Mouse (Mus musculus): ENCODE measurements at regions not wholly inside any gene's neighbourhood (a gene's known extent, or its start where the extent isn't known, plus 50 kb on each side); places are given as distances from the start of the nearest gene placed in this dataset.

DNA sequence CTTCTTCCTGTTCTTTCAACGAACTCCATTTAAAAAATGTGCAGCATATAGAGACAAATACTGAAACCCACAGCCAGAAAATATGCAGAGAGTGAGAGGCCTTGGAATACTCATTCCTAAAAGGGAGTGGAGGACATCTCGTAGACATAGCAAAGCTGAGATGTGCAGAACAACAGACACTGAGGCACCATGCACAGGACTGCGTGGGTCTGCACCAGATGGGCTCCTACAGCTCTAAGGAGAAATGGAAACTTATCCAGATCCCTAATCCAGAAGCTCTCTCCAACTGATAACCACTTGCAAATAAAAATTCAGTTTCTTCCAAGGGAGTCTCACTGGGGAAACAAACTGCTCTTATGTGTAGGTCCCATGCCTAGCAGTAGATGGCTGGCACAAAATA is 101.6 kb downstream of the Slc25a24 start:
- WGBS: 81% methylated on average over 3 of the region's 3 CpGs
- Histone ChIP-seq H3K36me3 (ENCODE audit: control insufficient read depth, insufficient read depth, low read length) (no peaks in the 10 kb centered on the region), H3K4me3 (ENCODE audit: low read depth, low read length) (no peak overlapping the region), H3K27ac (ENCODE audit: low read depth) (no peak overlapping the region), H3K27me3 (replicated peaks; ENCODE audit: control insufficient read depth, insufficient read depth, low read length) (no peaks in the 10 kb centered on the region), H3K4me2 (ENCODE audit: low read length) (no peak overlapping the region), H3K9ac (ENCODE audit: low read length) (no peak overlapping the region), H3K4me1 (replicated peaks; ENCODE audit: control insufficient read depth, insufficient read depth, low read length) (no peaks in the 10 kb centered on the region), H3K9me3 (ENCODE audit: control insufficient read depth, low read length) (no peaks in the 10 kb centered on the region)
- ATAC-seq (replicated peaks; ENCODE audit: low FRiP score, low TSS enrichment, low read depth) (no peak), DNase-seq (ENCODE audit: low spot score) (no peak)

DNA sequence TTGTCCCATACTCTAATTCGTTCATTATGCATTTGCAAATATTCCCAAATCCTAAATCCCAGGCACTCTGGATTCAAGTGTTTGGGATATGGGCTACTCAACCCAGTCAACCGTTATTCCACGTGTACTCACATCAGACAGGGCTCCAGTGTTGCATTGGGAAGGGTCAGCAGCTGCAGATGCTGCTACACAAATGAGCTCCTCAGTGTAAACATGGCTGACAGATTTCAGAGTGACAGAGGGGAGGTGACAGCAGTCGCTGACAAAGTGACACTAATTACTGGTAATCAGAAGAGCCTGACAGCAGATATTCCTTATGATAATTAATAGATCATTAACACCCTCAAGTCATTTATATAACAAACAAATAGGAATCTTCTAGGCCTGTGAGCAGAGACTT is 106.2 kb upstream of the Vav3 start:
- Histone ChIP-seq H3K9ac (ENCODE audit: low read length) (no peak overlapping the region), H3K4me1 (replicated peaks; ENCODE audit: control insufficient read depth, insufficient read depth, low read length) (no peaks in the 10 kb centered on the region), H3K36me3 (ENCODE audit: control insufficient read depth, insufficient read depth, low read length) (no peaks in the 10 kb centered on the region), H3K4me2 (ENCODE audit: low read length) (no peak overlapping the region), H3K27ac (ENCODE audit: low read depth) (no peak overlapping the region), H3K4me3 (ENCODE audit: low read depth, low read length) (no peak overlapping the region), H3K9me3 (ENCODE audit: control insufficient read depth, low read length) (no peaks in the 10 kb centered on the region), H3K27me3 (replicated peaks; ENCODE audit: control insufficient read depth, insufficient read depth, low read length) (no peaks in the 10 kb centered on the region)
- no peak for DNase-seq (ENCODE audit: low spot score)
- no peak for ATAC-seq (replicated peaks; ENCODE audit: low FRiP score, low TSS enrichment, low read depth)
- WGBS: 63% methylated on average over 4 of the region's 4 CpGs

DNA sequence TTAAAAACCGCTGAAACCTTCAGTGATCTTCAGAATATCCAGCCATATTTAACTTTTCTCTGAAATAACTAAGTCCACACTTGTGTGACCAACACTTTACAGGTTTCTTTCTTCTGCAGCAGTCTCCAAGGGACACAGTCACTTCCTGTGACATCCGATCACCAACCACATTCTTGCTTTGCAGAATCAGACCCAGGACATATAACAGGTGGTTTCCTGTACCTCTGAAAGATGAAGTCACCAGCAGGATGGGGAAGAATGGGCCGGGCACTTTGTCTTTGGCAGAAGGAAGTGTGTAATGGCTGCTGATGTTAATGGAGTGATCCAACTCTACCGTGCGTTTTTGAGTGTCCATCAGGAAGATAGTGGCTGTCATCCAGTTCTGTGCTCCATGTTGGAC is 103.5 kb upstream of the Vav3 start:
- H3K9ac ChIP-seq (ENCODE audit: low read length): no peak overlapping the region
- WGBS: 79% methylated on average over 5 of the region's 5 CpGs

DNA sequence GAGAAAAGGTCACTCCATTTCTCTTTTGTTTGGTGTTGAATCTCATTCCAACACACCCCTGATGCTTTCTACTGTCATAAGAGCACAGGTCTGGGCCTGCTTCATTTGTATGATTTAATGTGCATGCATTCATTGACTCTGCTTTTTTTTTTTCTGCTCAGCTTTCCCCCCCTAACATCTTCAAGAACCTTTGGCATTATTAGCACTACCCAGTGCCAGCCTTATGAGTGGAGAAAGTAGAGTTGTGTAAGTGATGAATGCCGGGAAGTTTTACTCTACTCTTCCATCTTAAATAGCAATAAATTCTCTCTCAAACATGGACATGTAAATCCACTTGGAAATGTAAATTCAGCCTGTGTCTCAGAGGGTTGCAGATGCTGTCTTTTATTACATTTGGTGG is 97.0 kb upstream of the Vav3 start:
- H3K4me3 ChIP-seq (ENCODE audit: low read depth, low read length): no peak overlapping the region
- H3K9me3 ChIP-seq (ENCODE audit: control insufficient read depth, low read length): no peaks in the 10 kb centered on the region
- no peaks in the 10 kb centered on the region for H3K27me3 ChIP-seq (replicated peaks; ENCODE audit: control insufficient read depth, insufficient read depth, low read length)
- WGBS: 74% methylated on average over 1 of the region's 1 CpGs
- no peak overlapping the region for H3K9ac ChIP-seq (ENCODE audit: low read length)
- ATAC-seq (replicated peaks; ENCODE audit: low FRiP score, low TSS enrichment, low read depth) (no peak), DNase-seq (ENCODE audit: low spot score) (no peak)
- no peak overlapping the region for H3K27ac ChIP-seq (ENCODE audit: low read depth)
- no peak overlapping the region for H3K4me2 ChIP-seq (ENCODE audit: low read length)
- H3K36me3 ChIP-seq (ENCODE audit: control insufficient read depth, insufficient read depth, low read length): no peaks in the 10 kb centered on the region
- H3K4me1 ChIP-seq (replicated peaks; ENCODE audit: control insufficient read depth, insufficient read depth, low read length): no peaks in the 10 kb centered on the region

More for the DNA sequence above, 103.5 kb upstream of the Vav3 start:
- no peak for ATAC-seq (replicated peaks; ENCODE audit: low FRiP score, low TSS enrichment, low read depth)
- no peaks in the 10 kb centered on the region for H3K4me1 ChIP-seq (replicated peaks; ENCODE audit: control insufficient read depth, insufficient read depth, low read length)
- no peak overlapping the region for H3K4me3 ChIP-seq (ENCODE audit: low read depth, low read length)
- no peaks in the 10 kb centered on the region for H3K36me3 ChIP-seq (ENCODE audit: control insufficient read depth, insufficient read depth, low read length)
- no peaks in the 10 kb centered on the region for H3K9me3 ChIP-seq (ENCODE audit: control insufficient read depth, low read length)
- no peak for DNase-seq (ENCODE audit: low spot score)
- H3K27ac ChIP-seq (ENCODE audit: low read depth): no peak overlapping the region
- no peaks in the 10 kb centered on the region for H3K27me3 ChIP-seq (replicated peaks; ENCODE audit: control insufficient read depth, insufficient read depth, low read length)
- no peak overlapping the region for H3K4me2 ChIP-seq (ENCODE audit: low read length)

DNA sequence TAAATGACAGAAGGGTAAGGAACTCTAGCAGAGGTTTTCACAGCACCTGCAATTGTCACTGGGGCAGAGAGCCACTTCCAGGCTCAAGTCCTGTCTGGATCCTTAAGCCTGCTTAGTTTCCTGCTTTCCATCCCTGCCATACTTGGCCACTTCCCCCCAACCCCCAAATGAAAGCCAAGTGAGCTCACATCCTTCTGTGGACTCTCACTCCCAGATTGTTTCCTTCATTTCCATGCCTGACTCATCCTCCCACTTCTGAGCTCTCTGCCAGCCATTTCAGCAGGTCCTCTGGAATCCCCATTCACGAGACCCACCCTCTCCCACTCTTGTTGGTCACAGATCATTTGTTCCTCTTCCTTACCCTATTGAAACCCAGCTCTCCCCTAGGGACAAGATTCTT is 91.7 kb upstream of the Vav3 start:
- DNase-seq (ENCODE audit: low spot score) (no peak), ATAC-seq (replicated peaks; ENCODE audit: low FRiP score, low TSS enrichment, low read depth) (no peak)
- no peak overlapping the region for H3K4me3 ChIP-seq (ENCODE audit: low read depth, low read length)
- 55% methylated on average over 1 of the region's 1 CpGs for WGBS
- H3K4me1 ChIP-seq (replicated peaks; ENCODE audit: control insufficient read depth, insufficient read depth, low read length): no peaks in the 10 kb centered on the region
- H3K36me3 ChIP-seq (ENCODE audit: control insufficient read depth, insufficient read depth, low read length): no peaks in the 10 kb centered on the region
- H3K27me3 ChIP-seq (replicated peaks; ENCODE audit: control insufficient read depth, insufficient read depth, low read length): no peaks in the 10 kb centered on the region
- no peaks in the 10 kb centered on the region for H3K9me3 ChIP-seq (ENCODE audit: control insufficient read depth, low read length)
- H3K9ac ChIP-seq (ENCODE audit: low read length): no peak overlapping the region
- no peak overlapping the region for H3K27ac ChIP-seq (ENCODE audit: low read depth)
- no peak overlapping the region for H3K4me2 ChIP-seq (ENCODE audit: low read length)

DNA sequence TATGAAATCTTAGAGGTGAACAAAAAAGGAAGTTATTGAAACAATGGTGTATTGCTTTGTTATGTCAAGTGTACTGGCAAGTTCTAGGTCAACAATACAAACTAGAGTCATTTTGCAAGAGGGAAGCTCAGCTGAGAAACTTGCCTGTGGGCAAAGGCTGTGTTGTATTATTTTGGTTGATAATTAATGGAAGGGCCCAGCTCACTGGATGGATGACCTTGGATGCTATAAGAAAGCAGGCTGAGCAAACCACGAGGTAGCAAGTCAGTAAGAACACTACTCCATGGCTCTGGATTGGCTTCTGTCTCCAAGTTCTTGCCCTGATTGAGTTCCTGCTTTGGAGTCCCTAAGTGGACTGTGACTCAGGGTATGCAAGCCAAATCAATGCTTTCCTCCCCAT is 91.1 kb upstream of the Vav3 start:
- no peak overlapping the region for H3K27ac ChIP-seq (ENCODE audit: low read depth)
- no peak for DNase-seq (ENCODE audit: low spot score)

DNA sequence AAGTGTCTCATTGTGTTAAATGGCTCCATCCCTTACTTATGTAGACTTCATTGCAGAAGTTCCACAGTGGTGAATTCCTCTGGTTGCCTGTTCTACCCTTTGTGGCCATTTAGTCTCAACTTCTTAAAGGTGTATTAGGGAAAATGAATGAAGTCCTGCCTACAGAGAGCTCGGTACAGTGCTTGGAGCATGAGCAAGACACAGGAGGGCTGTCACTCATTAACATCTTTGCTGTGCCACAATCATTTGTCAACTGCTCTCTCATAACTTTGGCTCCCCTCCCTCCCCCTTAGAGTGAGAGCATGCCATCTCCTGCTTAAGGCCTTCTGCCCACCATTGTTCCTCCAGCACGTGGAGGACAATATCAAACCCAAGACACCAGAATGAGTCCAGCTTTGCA is 90.5 kb upstream of the Vav3 start:
- 80% methylated on average over 2 of the region's 2 CpGs for WGBS
- Histone ChIP-seq H3K4me2 (ENCODE audit: low read length) (no peak overlapping the region), H3K27ac (ENCODE audit: low read depth) (no peak overlapping the region), H3K9me3 (ENCODE audit: control insufficient read depth, low read length) (no peaks in the 10 kb centered on the region), H3K27me3 (replicated peaks; ENCODE audit: control insufficient read depth, insufficient read depth, low read length) (no peaks in the 10 kb centered on the region), H3K4me1 (replicated peaks; ENCODE audit: control insufficient read depth, insufficient read depth, low read length) (no peaks in the 10 kb centered on the region), H3K4me3 (ENCODE audit: low read depth, low read length) (no peak overlapping the region), H3K9ac (ENCODE audit: low read length) (no peak overlapping the region), H3K36me3 (ENCODE audit: control insufficient read depth, insufficient read depth, low read length) (no peaks in the 10 kb centered on the region)
- ATAC-seq (replicated peaks; ENCODE audit: low FRiP score, low TSS enrichment, low read depth): no peak
- DNase-seq (ENCODE audit: low spot score): no peak

More for the DNA sequence above, 91.1 kb upstream of the Vav3 start:
- no peaks in the 10 kb centered on the region for H3K9me3 ChIP-seq (ENCODE audit: control insufficient read depth, low read length)
- H3K4me1 ChIP-seq (replicated peaks; ENCODE audit: control insufficient read depth, insufficient read depth, low read length): no peaks in the 10 kb centered on the region
- no peak overlapping the region for H3K4me3 ChIP-seq (ENCODE audit: low read depth, low read length)
- H3K36me3 ChIP-seq (ENCODE audit: control insufficient read depth, insufficient read depth, low read length): no peaks in the 10 kb centered on the region
- ATAC-seq (replicated peaks; ENCODE audit: low FRiP score, low TSS enrichment, low read depth): no peak
- no peaks in the 10 kb centered on the region for H3K27me3 ChIP-seq (replicated peaks; ENCODE audit: control insufficient read depth, insufficient read depth, low read length)
- no peak overlapping the region for H3K4me2 ChIP-seq (ENCODE audit: low read length)
- H3K9ac ChIP-seq (ENCODE audit: low read length): no peak overlapping the region
- WGBS: 57% methylated on average over 1 of the region's 1 CpGs

DNA sequence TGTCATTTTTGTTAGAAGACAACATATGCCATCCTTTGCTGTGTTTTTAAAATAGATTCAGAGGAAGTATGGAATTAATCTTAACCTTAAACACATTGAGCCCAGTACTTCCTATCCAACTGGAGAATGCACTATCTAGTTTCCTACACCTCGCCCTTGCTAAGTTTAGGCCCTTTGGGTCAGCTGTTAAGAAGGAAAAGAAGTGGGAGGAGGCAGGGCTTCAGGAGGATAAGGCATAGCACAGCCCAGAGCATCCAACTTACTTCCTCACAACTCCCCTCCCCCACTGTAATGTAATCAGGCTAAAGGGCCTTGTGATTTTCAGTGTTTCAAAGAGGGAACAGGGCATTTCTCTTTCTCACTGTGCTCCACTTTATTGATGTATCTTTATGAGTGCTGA is 88.7 kb upstream of the Vav3 start:
- no peaks in the 10 kb centered on the region for H3K9me3 ChIP-seq (ENCODE audit: control insufficient read depth, low read length)
- no peaks in the 10 kb centered on the region for H3K27me3 ChIP-seq (replicated peaks; ENCODE audit: control insufficient read depth, insufficient read depth, low read length)
- H3K27ac ChIP-seq (ENCODE audit: low read depth): no peak overlapping the region
- H3K9ac ChIP-seq (ENCODE audit: low read length): no peak overlapping the region
- H3K4me1 ChIP-seq (replicated peaks; ENCODE audit: control insufficient read depth, insufficient read depth, low read length): no peaks in the 10 kb centered on the region
- no peak for DNase-seq (ENCODE audit: low spot score)
- H3K4me3 ChIP-seq (ENCODE audit: low read depth, low read length): no peak overlapping the region
- 53% methylated on average over 1 of the region's 1 CpGs for WGBS
- no peak overlapping the region for H3K4me2 ChIP-seq (ENCODE audit: low read length)
- no peaks in the 10 kb centered on the region for H3K36me3 ChIP-seq (ENCODE audit: control insufficient read depth, insufficient read depth, low read length)
- ATAC-seq (replicated peaks; ENCODE audit: low FRiP score, low TSS enrichment, low read depth): no peak

DNA sequence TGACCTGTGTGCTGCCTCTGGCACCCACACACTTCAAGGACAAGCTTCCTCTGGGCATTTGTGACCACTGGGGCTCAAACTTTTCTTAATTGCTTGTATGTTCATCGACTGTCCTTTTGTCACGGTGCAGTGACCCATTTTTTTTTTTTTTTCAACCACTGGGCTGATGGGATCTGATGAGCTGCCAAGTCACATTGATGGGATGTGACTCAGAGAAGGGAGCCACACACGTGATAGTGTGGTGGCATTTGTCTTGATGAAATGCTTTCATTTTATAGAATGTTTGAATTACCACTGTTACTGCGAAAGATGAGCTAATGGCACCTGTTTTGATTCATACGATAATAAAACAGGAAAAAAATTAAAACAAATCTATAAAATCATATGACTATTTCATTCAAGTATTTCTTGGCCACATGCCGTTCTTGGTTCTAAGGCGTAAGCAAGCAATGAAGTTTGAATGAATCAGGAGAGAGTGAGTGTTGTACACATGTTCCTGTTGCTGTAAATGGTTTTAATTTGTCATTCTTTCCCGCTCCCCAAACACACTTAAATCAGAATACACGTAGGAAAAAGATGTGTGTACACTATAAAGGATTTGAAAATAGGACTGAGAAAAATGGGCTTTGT is 86.3 kb upstream of the Vav3 start:
- 83% methylated on average over 9 of the region's 9 CpGs for WGBS
- DNase-seq (ENCODE audit: low spot score): no peak
- no peak overlapping the region for H3K9ac ChIP-seq (ENCODE audit: low read length)
- no peaks in the 10 kb centered on the region for H3K27me3 ChIP-seq (replicated peaks; ENCODE audit: control insufficient read depth, insufficient read depth, low read length)
- H3K4me2 ChIP-seq (ENCODE audit: low read length): no peak overlapping the region
- H3K36me3 ChIP-seq (ENCODE audit: control insufficient read depth, insufficient read depth, low read length): no peaks in the 10 kb centered on the region
- no peak overlapping the region for H3K27ac ChIP-seq (ENCODE audit: low read depth)
- no peak overlapping the region for H3K4me3 ChIP-seq (ENCODE audit: low read depth, low read length)
- H3K4me1 ChIP-seq (replicated peaks; ENCODE audit: control insufficient read depth, insufficient read depth, low read length): no peaks in the 10 kb centered on the region
- H3K9me3 ChIP-seq (ENCODE audit: control insufficient read depth, low read length): no peaks in the 10 kb centered on the region
- no peak for ATAC-seq (replicated peaks; ENCODE audit: low FRiP score, low TSS enrichment, low read depth)
